Mouse (Mus musculus): ENCODE measurements around the gene Tmem217. TPM values are rescaled to one million over a fixed set of nuclear protein-coding genes. Genes with fewer than 3 reads are reported as not detected.

The Tmem217 gene
- polyA plus RNA-seq, 1 experiment from 2014 or later, result 1.2 TPM

- H3K36me3 ChIP-seq, result peaks cover 16% of the 10 kb centered on the region
- peak within 1 kb of the TSS; percentile 70 for H3K4me3 ChIP-seq (replicated peaks)
- no peaks in the 10 kb centered on the region for H3K27me3 ChIP-seq
- H3K27ac ChIP-seq, result peak within 1 kb of the TSS; percentile 94
- no peak; the same call in none of the 2 replicates for ATAC-seq (replicated peaks; ENCODE audit: low FRiP score)
- peak within 1 kb of the TSS; percentile 80 for H3K9ac ChIP-seq
- H3K9me3 ChIP-seq (replicated peaks), result no peaks in the 10 kb centered on the region
- peaks cover 32% of the 10 kb centered on the region for H3K4me1 ChIP-seq
- H3K4me2 ChIP-seq, result peak within 1 kb of the TSS; percentile 91
- WGBS, result under 1% methylated on average over 78 of the region's 99 CpGs
These were observed 61.2 kb downstream of the Tmem217 start, which contains the start of gene Pim1 for GRCm38 (mm10) chr17:29490713-29491581. TSS of gene Pim1 (plus strand) at chr17:29490753.

GRCm38 (mm10) chr17:29489971-29490712, 62.0 kb downstream of the Tmem217 start:
- no peaks in the 10 kb centered on the region for H3K9me3 ChIP-seq (replicated peaks)
- ATAC-seq (replicated peaks; ENCODE audit: low FRiP score), result peak; percentile 94

GRCm38 (mm10) chr17:29488978-29489970, 62.9 kb downstream of the Tmem217 start:
- Histone ChIP-seq H3K4me3 (replicated peaks) (peak overlapping the region; percentile 70), H3K9me3 (replicated peaks) (no peaks in the 10 kb centered on the region), H3K36me3 (peaks cover 8% of the 10 kb centered on the region; the same call in 1 of the 2 replicates), H3K27me3 (no peaks in the 10 kb centered on the region), H3K9ac (peak overlapping the region; percentile 64), H3K4me1 (peaks cover 26% of the 10 kb centered on the region), H3K4me2 (peak overlapping the region; percentile 91), H3K27ac (peak overlapping the region; percentile 94)
- 0 out of 2 replicates have a peak, but pooled peaks have one; percentile 1 for ATAC-seq (replicated peaks; ENCODE audit: low FRiP score)
- 6% methylated on average over 30 of the region's 30 CpGs for WGBS

More at GRCm38 (mm10) chr17:29489971-29490712, 62.0 kb downstream of the Tmem217 start:
- Histone ChIP-seq H3K9ac (peak overlapping the region; percentile 64), H3K27me3 (no peaks in the 10 kb centered on the region), H3K4me1 (peaks cover 32% of the 10 kb centered on the region), H3K4me2 (peak overlapping the region; percentile 91), H3K4me3 (replicated peaks) (peak overlapping the region; percentile 70), H3K27ac (peak overlapping the region; percentile 94), H3K36me3 (peaks cover 14% of the 10 kb centered on the region)
- under 1% methylated on average over 54 of the region's 68 CpGs for WGBS

- Histone ChIP-seq H3K27me3 (no peaks in the 10 kb centered on the region), H3K4me1 (peaks cover 21% of the 10 kb centered on the region), H3K36me3 (no peaks in the 10 kb centered on the region), H3K27ac (0 out of 2 replicates have a peak overlapping the region, but pooled peaks have one; percentile 94), H3K9me3 (replicated peaks) (no peaks in the 10 kb centered on the region), H3K4me3 (replicated peaks) (no peak overlapping the region), H3K4me2 (peak overlapping the region; percentile 91; the same call in 1 of the 2 replicates), H3K9ac (no peak overlapping the region)
- ATAC-seq (replicated peaks; ENCODE audit: low FRiP score), result no peak
- 88% methylated on average over 8 of the region's 8 CpGs for WGBS
These were observed 63.8 kb downstream of the Tmem217 start for GRCm38 (mm10) chr17:29488257-29488977.

- ATAC-seq (replicated peaks; ENCODE audit: low FRiP score), result no peak
These were observed 66.6 kb downstream of the Tmem217 start for GRCm38 (mm10) chr17:29485336-29486233.

GRCm38 (mm10) chr17:29484431-29484830, 67.8 kb downstream of the Tmem217 start:
- H3K27me3 ChIP-seq, result no peaks in the 10 kb centered on the region
- no peak overlapping the region for H3K9ac ChIP-seq
- H3K4me3 ChIP-seq (replicated peaks), result no peak overlapping the region
- H3K4me2 ChIP-seq, result no peak overlapping the region
- no peak for ATAC-seq (replicated peaks; ENCODE audit: low FRiP score)
- WGBS, result 91% methylated on average over 2 of the region's 2 CpGs
- no peak overlapping the region for H3K27ac ChIP-seq
- H3K4me1 ChIP-seq, result peaks cover 11% of the 10 kb centered on the region; the same call in 1 of the 2 replicates
- no peaks in the 10 kb centered on the region for H3K36me3 ChIP-seq
- no peaks in the 10 kb centered on the region; the same call in 1 of the 2 replicates for H3K9me3 ChIP-seq (replicated peaks)

More at GRCm38 (mm10) chr17:29485336-29486233, 66.6 kb downstream of the Tmem217 start:
- no peak overlapping the region for H3K9ac ChIP-seq
- no peaks in the 10 kb centered on the region for H3K27me3 ChIP-seq
- no peaks in the 10 kb centered on the region for H3K36me3 ChIP-seq
- no peaks in the 10 kb centered on the region; the same call in 1 of the 2 replicates for H3K9me3 ChIP-seq (replicated peaks)
- no peak overlapping the region for H3K4me2 ChIP-seq
- H3K27ac ChIP-seq, result no peak overlapping the region
- no peak overlapping the region for H3K4me3 ChIP-seq (replicated peaks)
- peaks cover 16% of the 10 kb centered on the region for H3K4me1 ChIP-seq
- WGBS, result 71% methylated on average over 3 of the region's 3 CpGs

GRCm38 (mm10) chr17:29483282-29483681, 68.9 kb downstream of the Tmem217 start:
- Histone ChIP-seq H3K27ac (no peak overlapping the region), H3K9ac (no peak overlapping the region), H3K4me2 (no peak overlapping the region), H3K4me1 (no peaks in the 10 kb centered on the region), H3K9me3 (replicated peaks) (no peaks in the 10 kb centered on the region; the same call in 1 of the 2 replicates), H3K27me3 (no peaks in the 10 kb centered on the region), H3K36me3 (no peaks in the 10 kb centered on the region), H3K4me3 (replicated peaks) (no peak overlapping the region)
- 98% methylated on average over 2 of the region's 2 CpGs for WGBS
- no peak for ATAC-seq (replicated peaks; ENCODE audit: low FRiP score)

- Histone ChIP-seq H3K4me2 (no peak overlapping the region), H3K4me1 (no peaks in the 10 kb centered on the region), H3K27me3 (no peaks in the 10 kb centered on the region), H3K4me3 (replicated peaks) (no peak overlapping the region), H3K36me3 (no peaks in the 10 kb centered on the region), H3K9me3 (replicated peaks) (no peaks in the 10 kb centered on the region; the same call in 1 of the 2 replicates), H3K9ac (no peak overlapping the region), H3K27ac (no peak overlapping the region)
- no peak for ATAC-seq (replicated peaks; ENCODE audit: low FRiP score)
- WGBS, result 95% methylated on average over 7 of the region's 7 CpGs
These were observed 69.6 kb downstream of the Tmem217 start for GRCm38 (mm10) chr17:29482632-29483031.

GRCm38 (mm10) chr17:29480256-29480655, 71.9 kb downstream of the Tmem217 start:
- no peak for ATAC-seq (replicated peaks; ENCODE audit: low FRiP score)
- no peaks in the 10 kb centered on the region for H3K4me1 ChIP-seq
- H3K27ac ChIP-seq, result no peak overlapping the region
- 84% methylated on average over 2 of the region's 2 CpGs for WGBS
- no peak overlapping the region for H3K4me2 ChIP-seq
- H3K9me3 ChIP-seq (replicated peaks), result no peaks in the 10 kb centered on the region; the same call in 1 of the 2 replicates
- no peaks in the 10 kb centered on the region for H3K27me3 ChIP-seq
- H3K4me3 ChIP-seq (replicated peaks), result no peak overlapping the region
- H3K36me3 ChIP-seq, result no peaks in the 10 kb centered on the region
- H3K9ac ChIP-seq, result no peak overlapping the region

- WGBS, result 83% methylated on average over 4 of the region's 4 CpGs
- Histone ChIP-seq H3K4me2 (no peak overlapping the region), H3K9ac (no peak overlapping the region), H3K4me3 (replicated peaks) (no peak overlapping the region), H3K27me3 (no peaks in the 10 kb centered on the region), H3K9me3 (replicated peaks) (no peaks in the 10 kb centered on the region; the same call in 1 of the 2 replicates), H3K36me3 (no peaks in the 10 kb centered on the region), H3K27ac (no peak overlapping the region), H3K4me1 (no peaks in the 10 kb centered on the region)
- ATAC-seq (replicated peaks; ENCODE audit: low FRiP score), result no peak
These were observed 73.9 kb downstream of the Tmem217 start for GRCm38 (mm10) chr17:29478271-29478670.

All from kidney, embryonic 15.5 days (tissue).